Mouse (Mus musculus) adrenal gland (tissue): ENCODE measurements around the gene Cmtm6.

Source experiments
- intact Hi-C: fragments of 180-260 bp; cut with DNase I; formaldehyde crosslinking; loops from one replicate; pipeline ENCODE4 v1.15.1; 2025

The Cmtm6 gene

GRCm38 (mm10) chr9:114728432-114728831 is 2.5 kb upstream of the Cmtm6 start:
- intact Hi-C loops = loop anchor here (5.0 kb wide), 1 partner anchor 36 kb away; no protein-coding TSS in a partner anchor

- intact Hi-C loops = loop anchor here (5.0 kb wide), 1 partner anchor 38 kb away; no protein-coding TSS in a partner anchor
These were observed 758 bp upstream of the Cmtm6 start for GRCm38 (mm10) chr9:114729911-114730805.

DNA sequence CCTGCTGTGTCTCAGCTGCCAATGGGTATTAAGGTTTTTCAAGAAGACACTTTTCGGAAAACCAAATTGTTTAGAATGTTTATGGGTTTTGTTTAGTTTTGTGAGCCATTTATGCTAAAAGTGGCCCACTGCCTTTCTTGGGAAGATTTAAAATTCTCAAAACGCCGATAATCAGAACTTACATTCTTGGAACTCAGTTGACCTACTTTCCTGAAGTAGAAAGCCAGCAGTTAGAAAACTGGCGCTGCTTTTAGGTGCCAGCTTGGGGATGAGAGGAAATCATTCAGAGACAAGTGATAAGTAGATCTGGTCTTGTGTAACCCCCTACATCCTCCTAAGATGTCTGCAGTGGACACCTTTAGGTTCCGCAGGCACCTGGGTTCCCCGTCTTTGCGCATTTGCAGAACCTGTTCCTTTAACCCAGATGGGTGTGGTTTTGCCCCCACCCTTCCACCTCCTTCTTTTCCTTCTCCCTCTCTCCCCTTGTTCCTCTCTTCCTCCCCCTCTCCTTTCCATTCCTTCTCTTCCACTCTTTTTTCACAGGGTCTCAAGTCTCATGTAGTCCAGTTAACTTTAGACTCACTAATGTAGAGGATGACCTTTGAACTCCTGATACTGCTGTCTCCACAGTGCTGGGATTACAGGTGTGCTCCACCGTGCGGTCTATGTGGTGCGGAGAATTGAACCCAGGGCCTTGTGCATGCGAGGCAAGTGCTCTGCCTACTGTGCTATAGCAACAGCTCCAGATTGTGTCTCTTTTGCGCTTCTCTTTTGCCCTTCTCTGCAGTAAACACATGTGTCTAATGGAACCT is 1.2 kb downstream of the Cmtm6 start:
- intact Hi-C loops = no loop called here

- intact Hi-C loops = no loop called here
These were observed 2.3 kb downstream of the Cmtm6 start for GRCm38 (mm10) chr9:114733238-114733637.

GRCm38 (mm10) chr9:114736442-114736841 is 5.5 kb downstream of the Cmtm6 start:
- intact Hi-C loops = no loop called here

DNA sequence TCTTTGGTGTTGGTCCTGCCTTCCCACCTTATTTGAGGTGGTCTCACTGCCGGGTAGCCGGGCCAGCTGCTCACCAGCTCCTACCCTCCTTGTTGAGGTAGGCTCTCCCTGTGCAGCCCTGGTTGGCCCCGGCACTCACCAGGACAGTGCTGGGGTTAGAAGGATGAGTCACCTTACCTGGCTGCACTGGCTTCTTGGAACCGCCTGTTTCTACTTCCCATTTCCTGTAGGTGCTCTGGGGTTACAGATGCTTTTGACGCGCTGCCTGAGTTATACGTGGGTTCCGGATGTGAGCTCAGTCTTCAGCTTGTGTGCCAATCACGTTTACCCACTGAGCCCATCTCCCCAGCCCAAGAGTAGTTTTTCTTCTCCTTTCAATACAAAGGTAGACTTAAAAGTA is 9.4 kb downstream of the Cmtm6 start:
- intact Hi-C loops = no loop called here

GRCm38 (mm10) chr9:114742731-114743130 is 11.8 kb downstream of the Cmtm6 start:
- intact Hi-C loops = no loop called here

- intact Hi-C loops = no loop called here
These were observed 14.2 kb downstream of the Cmtm6 start for GRCm38 (mm10) chr9:114745163-114745562.

DNA sequence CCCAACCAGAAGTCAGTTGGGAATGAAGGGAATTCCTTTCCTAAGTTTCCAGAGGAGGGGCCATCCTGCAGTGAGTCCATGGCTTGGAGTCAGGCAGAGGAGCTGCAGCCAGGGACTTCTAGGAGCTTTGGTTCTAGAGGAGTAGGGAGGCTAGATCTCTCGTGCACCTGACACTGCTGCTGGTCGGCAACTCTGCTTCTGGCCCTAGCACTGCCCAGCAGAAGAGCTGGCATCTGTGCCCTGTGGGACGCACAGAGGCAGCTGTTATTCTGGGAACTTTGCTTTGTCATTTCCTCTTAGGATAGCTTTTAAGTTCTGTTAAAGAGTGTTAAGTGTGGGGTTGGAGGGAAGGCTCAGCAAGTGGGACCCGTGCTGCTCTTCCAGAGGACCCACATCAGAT is 14.7 kb downstream of the Cmtm6 start:
- intact Hi-C loops = no loop called here

DNA sequence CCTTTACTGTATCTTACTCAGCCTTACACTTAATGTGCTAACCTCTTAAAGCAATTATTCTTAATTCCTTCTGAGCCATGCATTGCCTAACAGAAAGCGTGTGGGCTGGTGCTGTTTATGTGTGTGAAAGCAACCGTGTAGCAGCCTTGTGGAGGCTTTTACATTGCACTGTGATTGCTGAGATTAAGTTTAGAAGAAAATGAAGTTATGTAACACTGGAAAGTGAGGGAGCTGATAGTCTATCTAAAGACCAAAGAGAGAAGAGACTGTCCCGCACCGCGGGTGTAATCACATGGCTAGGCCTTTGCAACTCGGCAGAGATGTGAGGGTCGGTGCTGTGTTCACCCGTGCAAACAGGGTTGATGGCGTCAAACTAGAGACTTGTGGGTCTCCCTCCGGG is 16.1 kb downstream of the Cmtm6 start:
- intact Hi-C loops = no loop called here

- intact Hi-C loops = no loop called here
These were observed 16.6 kb downstream of the Cmtm6 start for GRCm38 (mm10) chr9:114747466-114747865.

DNA sequence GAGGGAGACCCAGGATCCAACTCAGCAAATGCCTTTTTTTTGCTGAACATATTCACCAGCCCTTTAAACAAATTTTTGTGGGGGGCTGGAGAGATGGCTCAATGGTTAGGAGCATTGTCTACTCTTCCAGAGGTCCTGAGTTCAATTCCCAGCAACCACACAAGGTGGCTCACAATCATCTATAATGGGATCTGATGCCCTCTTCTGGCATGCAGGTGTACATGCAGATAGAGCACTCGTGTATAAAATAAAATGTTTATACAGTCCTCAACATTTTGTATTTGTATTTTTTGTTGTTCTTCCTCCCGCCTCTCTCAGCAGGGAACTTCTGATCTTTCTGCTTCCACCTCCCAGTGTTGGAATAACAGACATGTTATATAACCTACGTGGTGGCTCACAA is 20.7 kb downstream of the Cmtm6 start:
- intact Hi-C loops = loop anchor here (5.0 kb wide), 1 partner anchor 46 kb away; no protein-coding TSS in a partner anchor

DNA sequence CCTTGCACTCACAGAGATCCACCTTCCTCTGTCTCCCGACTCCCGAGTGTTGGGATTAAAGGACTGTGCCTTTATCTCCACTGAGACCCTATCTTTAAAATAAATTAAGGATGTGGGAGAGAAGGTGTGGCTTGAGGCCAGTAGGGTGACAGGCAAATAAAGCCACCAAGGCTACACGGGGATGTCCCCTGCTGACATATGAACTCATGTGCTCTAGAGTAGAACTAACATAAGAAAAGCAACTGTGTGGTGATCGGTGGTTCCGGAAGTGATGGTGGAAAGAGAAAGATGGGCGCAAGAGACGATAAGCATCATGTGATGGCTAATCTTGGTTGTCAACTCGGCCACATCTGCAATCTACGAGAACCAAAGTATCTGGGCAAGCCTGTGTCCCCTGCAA is 21.4 kb downstream of the Cmtm6 start:
- intact Hi-C loops = loop anchor here (5.0 kb wide), 1 partner anchor 45 kb away; no protein-coding TSS in a partner anchor

- intact Hi-C loops = loop anchor here (5.0 kb wide), 1 partner anchor 44 kb away; no protein-coding TSS in a partner anchor
These were observed 22.1 kb downstream of the Cmtm6 start for GRCm38 (mm10) chr9:114752863-114753484.

GRCm38 (mm10) chr9:114758272-114758671 is 27.4 kb downstream of the Cmtm6 start:
- intact Hi-C loops = no loop called here

DNA sequence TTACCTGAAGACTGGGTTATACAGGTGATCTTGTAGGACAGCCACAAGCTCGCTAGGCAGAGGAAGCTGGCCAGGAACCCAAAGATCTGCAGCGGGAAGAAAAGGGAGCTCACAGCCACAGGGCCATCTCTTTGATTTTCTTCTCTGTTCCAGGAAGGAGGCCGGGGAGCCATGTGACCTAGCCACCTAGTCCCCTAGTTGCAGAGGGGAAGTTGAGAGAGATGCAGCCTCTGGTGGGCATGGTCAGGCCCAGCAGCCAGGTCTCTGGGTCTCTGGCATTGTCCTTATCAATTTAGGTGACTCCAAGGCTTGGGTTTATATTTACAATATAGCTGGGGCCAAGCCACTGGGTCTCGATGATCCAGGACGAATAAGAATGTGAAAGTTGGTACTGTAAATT is 27.9 kb downstream of the Cmtm6 start:
- intact Hi-C loops = no loop called here

- intact Hi-C loops = loop anchor here (5.0 kb wide), 1 partner anchor 57 kb away; no protein-coding TSS in a partner anchor
These were observed 29.0 kb downstream of the Cmtm6 start for GRCm38 (mm10) chr9:114759886-114760285.

DNA sequence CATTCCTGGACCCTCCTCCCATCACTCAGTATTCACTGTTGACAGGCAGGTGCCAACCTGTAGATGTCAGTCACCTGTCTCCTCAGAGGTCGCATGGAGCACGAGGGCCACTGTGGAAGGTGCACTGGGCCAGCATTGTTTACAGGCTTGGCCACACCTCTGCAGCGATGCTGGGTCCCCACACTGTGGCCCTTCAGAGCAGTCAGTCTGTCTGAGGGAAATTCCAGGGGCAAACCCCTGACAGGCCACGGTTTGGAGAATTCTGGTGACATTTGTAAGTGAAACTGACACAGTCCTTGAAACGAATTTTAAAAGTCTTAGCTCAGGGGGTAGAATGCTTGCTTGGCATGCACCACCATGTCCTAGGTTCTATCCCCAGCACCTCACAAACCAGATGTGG is 29.4 kb downstream of the Cmtm6 start:
- intact Hi-C loops = loop anchor here (5.0 kb wide), 1 partner anchor 57 kb away; no protein-coding TSS in a partner anchor

DNA sequence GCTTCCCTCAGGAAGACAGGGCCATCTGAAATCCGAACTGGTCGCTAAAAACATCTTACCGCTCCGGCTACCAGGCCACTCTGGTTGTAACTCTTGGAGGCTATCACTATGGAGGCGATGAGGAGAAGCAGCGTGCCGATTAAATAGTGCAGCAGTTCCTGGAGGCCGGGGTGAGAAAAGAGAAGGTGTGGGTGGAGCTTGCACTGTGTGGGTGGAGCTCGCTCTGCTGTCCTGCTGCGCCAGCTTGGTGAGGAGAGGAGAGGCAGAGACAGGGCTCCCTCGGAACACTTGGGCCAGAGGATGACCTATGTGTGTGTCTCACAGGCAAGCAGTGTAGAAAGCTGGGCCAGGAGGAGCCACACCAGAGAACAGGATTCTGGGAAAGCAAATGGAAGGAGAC is 30.9 kb downstream of the Cmtm6 start:
- intact Hi-C loops = loop anchor here (5.0 kb wide), 1 partner anchor 55 kb away; no protein-coding TSS in a partner anchor

DNA sequence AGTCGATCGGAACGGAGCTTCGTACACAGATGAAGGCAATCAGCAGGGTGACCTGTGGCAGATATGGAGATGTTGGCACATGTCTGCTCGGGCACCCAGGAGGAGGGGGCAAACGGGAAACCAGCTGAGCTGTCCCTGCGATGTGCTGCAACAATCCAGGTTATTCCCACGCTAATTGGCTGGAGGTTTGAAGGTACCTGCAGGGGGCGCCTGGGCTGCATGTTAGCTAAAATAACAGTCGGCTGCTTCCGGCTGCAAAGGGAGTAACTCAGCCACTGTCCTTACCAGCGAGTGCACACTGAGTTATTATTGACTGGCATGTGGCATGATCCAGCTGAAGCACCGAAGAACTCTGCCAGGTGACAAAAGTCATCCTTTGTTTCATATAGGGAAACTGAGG is 32.4 kb downstream of the Cmtm6 start:
- intact Hi-C loops = loop anchor here (5.0 kb wide), 1 partner anchor 54 kb away; no protein-coding TSS in a partner anchor

DNA sequence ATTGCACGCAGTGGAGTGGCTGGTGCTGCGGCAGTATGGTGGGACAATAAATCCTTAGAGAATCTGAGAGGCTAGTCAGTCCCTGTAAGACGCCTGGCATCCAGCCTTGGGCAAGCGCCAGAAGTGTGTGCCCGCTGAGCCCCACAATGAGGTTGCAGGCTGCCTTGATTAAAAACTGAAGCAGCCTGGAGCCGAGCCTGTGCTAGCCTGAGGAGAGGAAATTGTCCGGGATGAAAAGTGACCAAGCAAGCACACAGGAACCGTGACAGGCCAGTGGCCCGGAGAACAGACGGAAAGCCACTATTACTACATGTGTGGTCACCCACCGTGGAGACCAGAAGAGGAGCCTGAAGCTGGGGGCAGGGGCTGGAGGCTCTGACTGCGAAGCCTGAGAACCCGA is 36.1 kb downstream of the Cmtm6 start:
- intact Hi-C loops = no loop called here
